ENCODE assay signal across 11 mouse cellular contexts in genomic region chr2:162791374-162792098, GRCm38 (mm10).
A peak's percentile ranks its signal among the peaks of the same experiment; 100 is the strongest.
DNase-seq lines count a peak whose midpoint lies in the region; ATAC-seq and TF ChIP-seq lines count a peak whose summit lies in the region.
"Had no signal": no experiment of that assay in that cellular context is flagged by ENCODE, and none has a peak within 500 bp of the region (broad histone marks: within the 10 kb centered on the region; RNA-seq: fewer than 3 reads in every experiment).

No protein-coding gene starts in this region.

- H3K36me3 ChIP-seq in lung, postnatal 0 days (ENCODE audit: insufficient read depth, low read length), result no peaks in the 10 kb centered on the region
- H3K36me3 ChIP-seq: embryonic facial prominence, embryonic 12.5 days; heart, embryonic 15.5 days had no signal

- no peaks in the 10 kb centered on the region for H3K27me3 ChIP-seq in cerebellum, adult 2 months (ENCODE audit: control insufficient read depth, insufficient read depth, low read length)
- no peaks in the 10 kb centered on the region for H3K27me3 ChIP-seq in lung, postnatal 0 days (replicated peaks; ENCODE audit: insufficient read depth, low read length)
- H3K27me3 ChIP-seq: embryonic facial prominence, embryonic 12.5 days; heart, embryonic 15.5 days had no signal

- WGBS in cerebellum, adult 2 months, result 7% methylated on average over 12 of the region's 12 CpGs
- 58% methylated on average over 12 of the region's 12 CpGs for WGBS in lung, postnatal 0 days

- ATAC-seq in lung, postnatal 0 days, result no peak
- no peak for ATAC-seq in inflammation-experienced regulatory T-cells, adult 6 months

- intact Hi-C loops in heart, postnatal 36 days (cut with DNase I), result no loop called here

- H3K9ac ChIP-seq in lung, postnatal 0 days (replicated peaks; ENCODE audit: low read depth), result no peak overlapping the region
- H3K9ac ChIP-seq: embryonic facial prominence, embryonic 12.5 days; heart, embryonic 15.5 days had no signal

- H3K4me2 ChIP-seq in lung, postnatal 0 days (replicated peaks; ENCODE audit: low read depth, low read length), result no peak overlapping the region
- H3K4me2 ChIP-seq: embryonic facial prominence, embryonic 12.5 days; heart, embryonic 15.5 days had no signal

- peak; percentile 14 to 16 for DNase-seq in cerebellum, adult 2 months
- no peak for DNase-seq in cerebellum, adult 11 months
- DNase-seq in lung, postnatal 14 days, result peak; percentile 27
- no peak for DNase-seq in lung, postnatal 0 days (ENCODE audit: low spot score)
- DNase-seq in cerebellum, adult 9-11 months, result peak; percentile 4
- peak; percentile 15 to 37 for DNase-seq in heart, postnatal 36 days
- DNase-seq in layer of hippocampus, adult 8-10 months (ENCODE audit: low spot score in 2 of 2), result no peak

- no peak overlapping the region for H3K4me3 ChIP-seq in cerebellum, adult 2 months (replicated peaks; ENCODE audit: insufficient read depth, low read depth, low read length)
- no peak overlapping the region for H3K4me3 ChIP-seq in lung, postnatal 0 days (ENCODE audit: low read depth, low read length)
- H3K4me3 ChIP-seq: embryonic facial prominence, embryonic 12.5 days; heart, embryonic 15.5 days; layer of hippocampus, adult 2 months had no signal

- no peaks in the 10 kb centered on the region for H3K9me3 ChIP-seq in lung, postnatal 0 days (ENCODE audit: low read length)
- H3K9me3 ChIP-seq: embryonic facial prominence, embryonic 12.5 days; heart, embryonic 15.5 days had no signal

- no peak for TF ChIP-seq EP300 in lung, postnatal 0 days (IDR thresholded peaks at IDR 0.05)

- no peaks in the 10 kb centered on the region; the same call in 1 of the 2 replicates for H3K4me1 ChIP-seq in cerebellum, adult 2 months (ENCODE audit: control insufficient read depth, insufficient read depth, low read length)
- H3K4me1 ChIP-seq in lung, postnatal 0 days (ENCODE audit: insufficient read depth, low read depth, low read length), result no peaks in the 10 kb centered on the region
- H3K4me1 ChIP-seq: embryonic facial prominence, embryonic 12.5 days; heart, embryonic 15.5 days had no signal

- TF ChIP-seq POLR2A in cerebellum, adult 2 months (IDR thresholded peaks at IDR 0.05; ENCODE audit: borderline replicate concordance, insufficient read depth, low read length), result no peak

- no peak overlapping the region for H3K27ac ChIP-seq in cerebellum, adult 2 months (ENCODE audit: insufficient read depth, low read length)
- no peak overlapping the region for H3K27ac ChIP-seq in lung, postnatal 0 days (ENCODE audit: low read length)
- H3K27ac ChIP-seq: embryonic facial prominence, embryonic 12.5 days; heart, embryonic 15.5 days; layer of hippocampus, adult 2 months had no signal

- TF ChIP-seq CTCF in cerebellum, adult 2 months (IDR thresholded peaks at IDR 0.05; ENCODE audit: borderline replicate concordance, insufficient read depth, low read depth, low read length), result no peak
- no peak for TF ChIP-seq CTCF in lung, postnatal 0 days (IDR thresholded peaks at IDR 0.05)

Comparison
In these comparisons a context has a peak if more than half of its experiments do, and no peak if none do; other contexts are left out.
1. DNase-seq: peak in cerebellum, adult 2 months (2 of 2), lung, postnatal 14 days (single experiment), cerebellum, adult 9-11 months (single experiment) and heart, postnatal 36 days (2 of 2); none in cerebellum, adult 11 months (single experiment), lung, postnatal 0 days (single experiment) and layer of hippocampus, adult 8-10 months (0 of 2).